Mouse (Mus musculus) intestine, embryonic 14.5 days (tissue): ENCODE data around the gene Cactin. TPM values are rescaled to one million over a fixed set of nuclear protein-coding genes. Genes with fewer than 3 reads are reported as not detected.
A peak's percentile ranks its signal among the peaks of the same experiment; 100 is the strongest.

Experiments
- ATAC-seq: fragments of 200-750 bp; cut with Nextera tagmentation; replicated peaks from 2 replicates; pipeline ENCODE4 v1.8.0; 2017; ENCODE audit warnings: low read depth, moderate number of reproducible peaks, moderate TSS enrichment, moderate library complexity; ENCODE audit not compliant: low FRiP score, low TSS enrichment
- DNase-seq: peaks from one replicate; pipeline ENCODE4 v3.0.0-alpha.2; 2018; ENCODE audit warnings: low spot score
- H3K27ac ChIP-seq: fragments of 300-500 bp; sonication (generic); 2 replicates; pipeline ENCODE4 v1.5.1; 2014; ENCODE audit warnings: low read depth, mild to moderate bottlenecking, control low read depth
- H3K27me3 ChIP-seq: fragments of 300-500 bp; sonication (generic); replicated peaks from 2 replicates; pipeline ENCODE4 v1.6.1; 2014; ENCODE audit warnings: low read length, control low read depth; ENCODE audit not compliant: control insufficient read depth, insufficient read depth
- H3K36me3 ChIP-seq: fragments of 300-500 bp; sonication (generic); 2 replicates; pipeline ENCODE4 v1.6.1; 2014; ENCODE audit warnings: low read length, control low read depth; ENCODE audit not compliant: control insufficient read depth, insufficient read depth
- H3K4me1 ChIP-seq: fragments of 300-500 bp; sonication (generic); replicated peaks from 2 replicates; pipeline ENCODE4 v1.6.1; 2014; ENCODE audit warnings: low read length, control low read depth, mixed read lengths; ENCODE audit not compliant: control insufficient read depth, insufficient read depth
- H3K4me2 ChIP-seq: fragments of 300-500 bp; sonication (generic); 2 replicates; pipeline ENCODE4 v1.6.1; 2014; ENCODE audit warnings: low read length
- H3K4me3 ChIP-seq: fragments of 300-500 bp; sonication (generic); 2 replicates; pipeline ENCODE4 v1.5.1; 2014; ENCODE audit warnings: low read depth, low read length, control low read depth, mixed read lengths
- H3K9ac ChIP-seq: fragments of 300-500 bp; sonication (generic); 2 replicates; pipeline ENCODE4 v1.6.1; 2014; ENCODE audit warnings: mild to moderate bottlenecking, low read length
- H3K9me3 ChIP-seq: fragments of 300-500 bp; sonication (generic); 2 replicates; pipeline ENCODE4 v1.6.1; 2016; ENCODE audit warnings: low read length, control low read depth; ENCODE audit not compliant: control insufficient read depth
- WGBS: fragments of 180-500 bp; shearing (Covaris S2); extraction: QIAGEN DNeasy Blood & Tissue Kit; methylation state at CpG from one replicate; pipeline ENCODE4 v1.1.7; 2014; 5-methylcytosine and 5-hydroxymethylcytosine counted together
- polyA plus RNA-seq: library from polyadenylated mRNA; unstranded; fragments of >200 nt; fragmentation: Nextera tagmentation; extraction: Ambion mirVana; gene quantifications from 2 replicates; pipeline ENCODE4 v1.2.1, GENCODE M21; 2014

Gene Cactin
- polyA plus RNA-seq, 1 experiment from 2014 or later, result 27.7 TPM

- ATAC-seq (0 out of 2 replicates have a peak, but pooled peaks have one; percentile 3), DNase-seq (peak; percentile 69)
- 36% methylated on average over 6 of the region's 6 CpGs for WGBS
- Histone ChIP-seq H3K27ac (peak overlapping the region; percentile 40), H3K4me1 (0 out of 2 replicates have a peak, but pooled peaks cover 11% of the 10 kb centered on the region), H3K4me2 (peak overlapping the region; percentile 55; the same call in 1 of the 2 replicates), H3K36me3 (no peaks in the 10 kb centered on the region), H3K9ac (no peak overlapping the region), H3K27me3 (peaks cover 42% of the 10 kb centered on the region), H3K9me3 (no peaks in the 10 kb centered on the region), H3K4me3 (no peak overlapping the region)
These were observed 34.3 kb upstream of the Cactin start for GRCm38 (mm10) chr10:81286586-81286985.

DNA sequence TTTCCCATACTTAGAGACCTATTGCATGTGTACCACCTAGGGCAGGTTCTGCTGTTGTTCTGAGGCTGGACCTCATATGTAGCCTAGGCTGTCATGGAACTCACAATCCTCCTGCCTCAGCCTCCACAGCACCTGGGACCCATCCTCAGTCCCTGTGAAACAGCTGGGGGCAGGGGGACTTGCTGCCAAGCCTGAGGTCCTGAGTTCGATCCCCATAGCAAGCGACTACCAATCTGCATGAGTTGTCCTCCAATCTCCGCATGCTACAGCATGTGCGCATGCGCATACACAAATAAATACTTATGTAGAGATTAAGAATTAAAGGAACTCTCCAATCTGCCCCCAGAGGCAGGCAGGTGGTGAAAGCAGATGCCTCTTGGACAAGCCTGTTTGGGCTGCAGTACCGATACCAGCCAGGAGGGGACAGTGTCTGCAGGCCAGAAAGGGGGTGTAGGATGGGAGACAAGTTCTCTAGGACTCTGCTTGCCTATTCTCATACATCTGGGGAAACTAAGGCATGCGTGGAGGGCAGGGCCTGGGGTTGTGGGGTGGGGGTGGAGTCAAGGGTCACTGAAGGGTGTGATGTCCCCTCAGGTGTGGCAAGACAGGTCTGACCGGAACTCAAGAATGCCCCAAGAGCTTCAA is 33.3 kb upstream of the Cactin start:
- H3K4me2 ChIP-seq, result no peak overlapping the region

DNA sequence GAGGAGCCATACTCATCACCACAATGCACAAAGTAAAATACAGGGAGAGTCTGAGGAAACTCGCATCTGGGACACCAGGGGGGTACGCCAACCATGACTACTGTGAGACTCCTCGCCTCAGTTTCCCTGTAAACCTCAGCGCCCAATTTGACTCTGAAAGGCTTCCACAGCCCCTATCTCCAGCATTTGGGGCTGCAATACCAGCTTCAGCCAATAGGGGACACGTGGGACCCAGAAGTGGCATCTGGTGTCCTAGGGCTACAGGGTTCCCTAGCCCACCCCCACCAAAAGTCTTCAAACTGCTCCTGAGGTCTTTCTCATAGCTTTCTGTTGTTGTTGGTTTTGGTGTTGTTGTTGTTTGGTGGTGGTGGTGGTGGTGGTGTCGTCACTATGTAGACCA is 32.3 kb upstream of the Cactin start:
- peaks cover 11% of the 10 kb centered on the region; the same call in 1 of the 2 replicates for H3K4me1 ChIP-seq
- no peak overlapping the region for H3K9ac ChIP-seq
- ATAC-seq, result no peak
- no peak overlapping the region for H3K4me3 ChIP-seq
- no peak overlapping the region for H3K4me2 ChIP-seq
- peaks cover 38% of the 10 kb centered on the region for H3K27me3 ChIP-seq
- 34% methylated on average over 6 of the region's 6 CpGs for WGBS
- peak; percentile 79 for DNase-seq
- no peaks in the 10 kb centered on the region for H3K36me3 ChIP-seq
- H3K9me3 ChIP-seq, result no peaks in the 10 kb centered on the region
- H3K27ac ChIP-seq, result no peak overlapping the region

More for the DNA sequence above, 33.3 kb upstream of the Cactin start:
- peaks cover 38% of the 10 kb centered on the region for H3K27me3 ChIP-seq
- H3K36me3 ChIP-seq, result no peaks in the 10 kb centered on the region
- no peak overlapping the region for H3K9ac ChIP-seq
- no peak for ATAC-seq
- H3K4me3 ChIP-seq, result no peak overlapping the region
- no peak overlapping the region for H3K27ac ChIP-seq
- H3K9me3 ChIP-seq, result no peaks in the 10 kb centered on the region
- 0 out of 2 replicates have a peak, but pooled peaks cover 11% of the 10 kb centered on the region for H3K4me1 ChIP-seq
- 60% methylated on average over 8 of the region's 8 CpGs for WGBS
- peak; percentile 90 for DNase-seq

DNA sequence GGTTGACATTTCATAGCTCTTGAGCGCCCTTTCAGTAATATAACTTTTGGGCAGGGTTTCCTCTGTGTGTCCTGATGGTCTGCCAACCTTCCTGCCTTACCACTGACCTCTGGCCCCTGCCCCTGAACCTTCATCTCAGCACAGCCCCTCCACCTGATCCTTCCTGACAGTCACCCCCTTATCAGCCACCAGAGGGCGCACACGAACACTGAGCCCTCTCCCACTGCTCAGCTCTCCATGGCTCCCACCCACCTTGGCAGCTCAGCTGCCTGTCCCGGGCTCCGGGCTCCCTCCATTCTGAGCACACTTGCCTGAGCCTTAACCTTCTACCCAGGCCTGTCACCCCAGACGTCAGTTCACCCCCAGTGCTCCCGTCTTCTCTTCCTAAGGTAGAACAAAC is 31.6 kb upstream of the Cactin start:
- ATAC-seq (no peak), DNase-seq (peak; percentile 79)
- peaks cover 18% of the 10 kb centered on the region for H3K4me1 ChIP-seq
- H3K4me2 ChIP-seq, result 0 out of 2 replicates have a peak overlapping the region, but pooled peaks have one; percentile 20
- H3K27me3 ChIP-seq, result peaks cover 32% of the 10 kb centered on the region
- H3K9me3 ChIP-seq, result no peaks in the 10 kb centered on the region
- no peaks in the 10 kb centered on the region for H3K36me3 ChIP-seq
- no peak overlapping the region for H3K4me3 ChIP-seq
- H3K9ac ChIP-seq, result no peak overlapping the region
- 3% methylated on average over 7 of the region's 7 CpGs for WGBS
- H3K27ac ChIP-seq, result no peak overlapping the region

DNA sequence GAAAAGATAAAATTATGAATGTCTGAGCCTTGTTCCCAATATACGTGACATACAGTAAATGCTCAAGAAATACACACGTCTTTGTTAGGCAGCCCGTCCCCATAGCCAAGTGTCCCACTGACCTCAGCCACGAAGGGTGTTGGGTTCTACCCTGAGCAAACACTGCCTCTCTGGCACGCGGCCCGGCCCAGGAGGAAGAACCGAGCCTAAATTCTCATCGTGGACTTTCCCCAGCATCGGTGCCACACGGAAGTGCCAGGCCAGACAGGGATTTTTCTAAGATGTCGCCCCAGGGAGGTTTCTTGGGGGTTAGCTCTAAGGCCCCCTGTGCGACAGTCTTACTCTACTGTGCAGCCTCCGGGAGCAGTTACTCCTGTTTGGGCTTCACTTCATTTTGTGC is 31.1 kb upstream of the Cactin start:
- no peak overlapping the region for H3K9ac ChIP-seq
- peak overlapping the region; percentile 40; the same call in 1 of the 2 replicates for H3K4me2 ChIP-seq
- no peaks in the 10 kb centered on the region for H3K36me3 ChIP-seq
- ATAC-seq (no peak), DNase-seq (no peak)
- peaks cover 23% of the 10 kb centered on the region for H3K4me1 ChIP-seq
- no peak overlapping the region for H3K4me3 ChIP-seq
- peaks cover 27% of the 10 kb centered on the region for H3K27me3 ChIP-seq
- WGBS, result 59% methylated on average over 14 of the region's 14 CpGs
- H3K27ac ChIP-seq, result no peak overlapping the region
- no peaks in the 10 kb centered on the region for H3K9me3 ChIP-seq

DNA sequence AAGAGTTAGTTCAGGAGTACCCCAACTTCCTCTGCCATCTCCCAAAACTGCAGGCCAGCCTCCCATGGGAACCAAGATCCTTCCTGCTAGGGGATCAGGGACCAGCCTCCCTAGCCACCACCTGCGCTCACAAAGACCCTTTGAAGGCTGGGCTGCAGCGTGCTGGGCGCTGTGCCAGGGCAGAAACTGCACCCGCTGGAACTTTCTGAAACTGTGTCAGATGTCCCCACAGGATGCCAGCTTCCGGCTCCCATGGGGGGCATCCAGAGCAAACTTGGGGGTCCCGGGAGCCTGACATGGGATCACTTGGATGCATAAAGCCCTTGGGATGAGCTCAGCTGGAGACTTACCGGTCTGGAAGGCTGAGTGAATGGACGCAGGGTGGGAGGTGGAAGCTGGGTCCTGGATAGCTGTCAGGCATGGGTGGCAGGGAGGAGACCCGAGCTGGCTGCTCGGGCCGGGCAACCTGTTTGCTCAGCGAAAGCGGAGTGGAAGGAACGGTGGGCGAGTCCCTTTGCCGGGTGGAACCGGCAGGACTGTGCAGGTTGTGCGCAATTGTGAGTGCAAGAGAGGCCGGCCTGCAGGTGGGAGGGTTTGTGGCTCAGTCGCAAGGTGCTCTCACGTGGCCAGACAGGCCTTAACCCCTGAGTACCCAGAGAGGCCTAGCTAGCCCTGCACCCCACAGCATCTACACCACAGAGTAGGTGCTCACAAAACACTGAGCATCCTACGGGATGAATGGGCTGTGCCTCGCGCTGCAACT is 30.0 kb upstream of the Cactin start:
- ATAC-seq (no peak), DNase-seq (no peak)
- peak overlapping the region; percentile 40 for H3K4me2 ChIP-seq
- H3K27me3 ChIP-seq, result peaks cover 20% of the 10 kb centered on the region; the same call in 1 of the 2 replicates
- 0 out of 2 replicates have a peak overlapping the region, but pooled peaks have one; percentile 5 for H3K9ac ChIP-seq
- 0 out of 2 replicates have a peak overlapping the region, but pooled peaks have one; percentile 22 for H3K27ac ChIP-seq
- no peaks in the 10 kb centered on the region for H3K36me3 ChIP-seq
- no peaks in the 10 kb centered on the region for H3K9me3 ChIP-seq
- H3K4me3 ChIP-seq, result peak overlapping the region; percentile 19
- 18% methylated on average over 24 of the region's 24 CpGs for WGBS
- peaks cover 28% of the 10 kb centered on the region for H3K4me1 ChIP-seq

DNA sequence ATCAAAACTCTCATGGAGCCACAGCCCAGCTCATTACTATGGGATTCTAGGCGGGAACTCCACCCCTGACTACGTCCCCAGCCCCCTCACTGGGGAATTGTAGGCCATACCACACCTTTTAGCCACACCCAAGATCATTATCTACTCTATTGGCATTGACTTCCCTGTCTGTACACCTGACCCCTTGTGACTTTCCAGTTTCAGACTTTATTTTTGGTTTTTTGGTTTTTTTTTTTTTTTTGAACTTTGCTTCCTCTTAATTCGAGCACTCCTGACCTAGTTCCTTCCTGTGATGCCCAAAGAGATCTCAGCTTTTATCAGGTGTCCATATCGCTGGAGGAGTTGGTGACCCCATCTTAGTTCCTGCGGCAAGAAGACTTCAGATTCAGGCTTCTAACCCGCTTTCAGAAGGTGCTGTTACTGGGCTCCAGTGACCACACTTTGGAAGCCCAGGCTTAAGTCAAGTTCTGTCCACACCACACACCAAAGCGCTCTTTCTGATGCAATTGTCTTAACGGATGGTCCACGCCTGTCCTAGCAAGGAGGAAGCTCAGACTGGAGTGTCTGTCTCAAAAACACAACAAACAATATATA is 29.3 kb upstream of the Cactin start, which contains the start of gene Tjp3:
TSS of gene Tjp3 (minus strand) at position 71 of the 594 bp plus-strand sequence.
- ATAC-seq, result no peak
- H3K27me3 ChIP-seq, result peaks cover 20% of the 10 kb centered on the region; the same call in 1 of the 2 replicates
- H3K36me3 ChIP-seq, result no peaks in the 10 kb centered on the region
- DNase-seq, result no peak
- peaks cover 24% of the 10 kb centered on the region for H3K4me1 ChIP-seq
- H3K9me3 ChIP-seq, result no peaks in the 10 kb centered on the region
- 0 out of 2 replicates have a peak within 1 kb of the TSS, but pooled peaks have one; percentile 5 for H3K9ac ChIP-seq
- WGBS, result 69% methylated on average over 9 of the region's 9 CpGs
- H3K4me2 ChIP-seq, result peak within 1 kb of the TSS; percentile 40
- H3K4me3 ChIP-seq, result peak within 1 kb of the TSS; percentile 19
- 0 out of 2 replicates have a peak within 1 kb of the TSS, but pooled peaks have one; percentile 22 for H3K27ac ChIP-seq

DNA sequence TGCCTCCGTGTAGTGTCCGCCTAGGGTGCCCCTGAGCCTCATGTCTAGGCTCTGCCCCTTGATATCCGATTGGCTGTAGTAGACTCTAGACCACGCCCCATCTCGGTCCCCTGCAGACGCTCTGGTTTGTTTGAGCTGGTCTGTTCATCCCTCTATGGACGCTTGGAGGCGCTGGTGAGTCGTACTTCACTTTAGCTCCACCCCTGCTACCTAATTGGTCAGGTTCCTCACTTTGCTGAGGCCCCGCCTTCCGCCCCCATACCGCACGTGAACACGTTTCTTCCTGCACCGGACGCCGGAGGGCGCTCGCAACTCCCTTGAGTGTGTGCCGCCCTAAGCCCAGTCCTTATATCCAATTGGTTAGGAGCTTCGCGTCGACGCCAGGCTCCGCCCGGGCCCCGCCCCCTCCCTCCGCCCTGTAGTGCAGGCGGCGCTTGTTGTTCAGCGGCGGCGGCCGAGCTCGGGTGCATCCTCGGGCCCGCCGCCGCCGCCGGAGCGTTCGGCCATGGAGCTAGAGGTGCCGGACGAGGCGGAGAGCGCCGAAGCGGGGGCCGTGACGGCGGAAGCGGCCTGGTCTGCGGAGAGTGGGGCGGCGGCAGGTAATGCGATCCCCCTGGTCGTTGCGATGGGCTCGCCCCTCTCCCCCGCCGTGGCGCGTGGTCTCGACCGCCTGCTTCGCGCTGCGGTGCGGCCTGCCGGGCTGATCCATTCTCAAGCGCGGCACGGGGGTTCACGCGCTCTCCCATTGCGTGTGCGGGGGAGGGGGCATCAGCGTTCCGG is 28.2 kb upstream of the Cactin start, which contains the start of gene Pip5k1c:
TSS of gene Pip5k1c (plus strand) at position 410 of the 780 bp plus-strand sequence.
- peak; percentile 99 for DNase-seq
- Histone ChIP-seq H3K9ac (peak within 1 kb of the TSS; percentile 83), H3K4me3 (peak within 1 kb of the TSS; percentile 90), H3K27ac (peak within 1 kb of the TSS; percentile 81), H3K9me3 (no peaks in the 10 kb centered on the region), H3K4me2 (peak within 1 kb of the TSS; percentile 99), H3K36me3 (no peaks in the 10 kb centered on the region), H3K27me3 (peaks cover 20% of the 10 kb centered on the region; the same call in 1 of the 2 replicates), H3K4me1 (peaks cover 27% of the 10 kb centered on the region)
- WGBS, result under 1% methylated on average over 80 of the region's 80 CpGs
- ATAC-seq, result peak; percentile 90
